Mouse (Mus musculus): ENCODE measurements around the gene Itga10.
"Not testable (repeated sequence)": the region's sequence is repeated elsewhere in the genome, so short reads cannot be mapped to it uniquely, and the experiment has no call there.

Gene Itga10

GRCm38 (mm10) chr3:96683496-96683895 lies 38.1 kb downstream of the Itga10 start:
- no peak for DNase-seq

- no peak for DNase-seq
Measured at GRCm38 (mm10) chr3:96684151-96684821, 38.9 kb downstream of the Itga10 start.

GRCm38 (mm10) chr3:96684822-96685156 lies 39.4 kb downstream of the Itga10 start:
- no peak for DNase-seq

DNA sequence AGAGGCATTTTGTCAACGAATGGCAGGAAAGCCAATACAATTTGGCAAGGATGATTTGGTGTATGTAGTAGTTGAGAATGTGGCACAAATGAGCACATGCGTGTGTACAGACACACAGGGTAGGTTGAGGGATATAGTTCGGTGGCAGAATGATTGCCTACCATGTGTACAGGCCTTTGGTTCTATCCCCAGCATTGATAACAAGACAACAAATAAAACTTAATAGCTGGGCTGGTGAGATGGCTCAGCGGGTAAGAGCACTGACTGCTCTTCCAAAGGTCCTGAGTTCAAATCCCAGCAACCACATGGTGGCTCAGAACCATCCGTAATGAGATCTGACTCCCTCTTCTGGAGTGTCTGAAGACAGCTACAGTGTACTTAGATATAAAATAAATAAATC lies 40.7 kb downstream of the Itga10 start:
- not testable (repeated sequence) for DNase-seq

- DNase-seq = no peak
Measured at GRCm38 (mm10) chr3:96688854-96689253, 43.5 kb downstream of the Itga10 start.

DNA sequence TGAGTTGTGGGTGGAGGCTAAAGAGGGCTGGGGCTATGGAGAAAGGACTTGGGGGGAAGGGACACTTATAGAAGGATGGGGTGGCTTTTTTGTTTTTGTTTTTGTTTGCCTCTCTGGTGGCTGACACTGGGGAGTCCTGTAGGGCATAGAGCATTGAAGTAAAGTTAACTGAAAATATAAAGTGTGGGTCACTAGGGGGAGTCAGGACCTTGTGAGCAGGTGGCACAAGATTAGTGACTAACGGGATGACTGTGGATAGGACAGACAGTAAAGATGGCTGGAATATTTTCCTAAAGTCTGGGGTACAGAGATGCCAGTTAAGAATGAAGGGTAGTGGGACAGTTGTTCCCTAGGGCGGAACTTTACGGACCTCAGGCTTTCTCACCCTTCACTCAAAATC lies 44.9 kb downstream of the Itga10 start:
- no peak for DNase-seq

DNA sequence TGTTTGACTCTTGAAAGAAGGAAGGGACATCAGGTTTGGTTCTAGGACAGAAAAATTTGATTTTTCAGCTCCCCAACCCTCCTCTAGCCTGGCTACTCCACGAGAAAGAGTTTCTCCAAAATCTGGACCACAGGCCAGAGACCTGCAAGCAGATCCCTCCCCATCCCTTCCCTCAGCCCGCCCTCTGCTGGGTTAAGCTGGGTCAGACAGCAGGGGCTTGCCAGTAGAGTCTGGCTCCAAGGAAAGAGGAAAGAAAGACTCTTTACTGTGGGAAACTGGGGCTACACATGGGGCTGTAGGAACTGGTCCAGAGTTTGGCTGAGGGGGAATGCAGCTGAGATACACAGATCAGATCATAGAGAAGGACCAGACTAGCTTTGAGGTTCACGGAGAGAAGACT lies 47.1 kb downstream of the Itga10 start:
- peak; percentile 46 for DNase-seq

GRCm38 (mm10) chr3:96693579-96693978 lies 48.2 kb downstream of the Itga10 start:
- no peak for DNase-seq

DNA sequence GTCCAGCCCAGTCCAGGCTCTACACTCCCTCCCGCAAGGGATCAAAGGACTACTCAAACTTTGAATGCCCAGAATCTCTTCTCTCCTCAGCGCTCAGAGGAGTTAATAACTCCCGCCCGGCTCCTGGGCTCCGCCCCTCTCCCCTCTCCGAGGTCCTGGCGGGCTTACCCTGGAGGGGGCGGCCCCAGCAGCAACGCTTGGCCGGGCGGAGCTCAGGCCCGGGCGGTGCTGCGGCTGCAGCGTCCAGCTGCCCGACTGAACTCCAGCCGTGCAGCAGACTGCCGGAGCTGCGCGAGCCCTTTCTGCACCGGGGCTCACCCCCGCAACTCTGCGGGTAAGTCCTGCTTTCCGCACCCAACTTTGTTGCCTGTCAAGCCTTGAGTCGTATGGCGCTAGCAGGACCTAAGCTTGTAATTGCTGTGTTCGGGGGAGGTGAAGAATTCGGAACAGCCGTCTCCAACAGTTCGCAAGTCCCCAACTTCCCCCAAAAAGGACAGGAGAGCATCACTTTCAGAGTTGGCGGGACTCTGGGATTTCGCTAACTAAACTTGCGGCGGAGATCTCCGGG lies 50.9 kb downstream of the Itga10 start, which contains the start of gene Pias3:
Gene Pias3, plus strand, starts transcription at position 187 of the 568 bp plus-strand sequence.
- peak; percentile 87 for DNase-seq

GRCm38 (mm10) chr3:96696766-96697732 lies 51.7 kb downstream of the Itga10 start:
- peak; percentile 91 for DNase-seq

DNA sequence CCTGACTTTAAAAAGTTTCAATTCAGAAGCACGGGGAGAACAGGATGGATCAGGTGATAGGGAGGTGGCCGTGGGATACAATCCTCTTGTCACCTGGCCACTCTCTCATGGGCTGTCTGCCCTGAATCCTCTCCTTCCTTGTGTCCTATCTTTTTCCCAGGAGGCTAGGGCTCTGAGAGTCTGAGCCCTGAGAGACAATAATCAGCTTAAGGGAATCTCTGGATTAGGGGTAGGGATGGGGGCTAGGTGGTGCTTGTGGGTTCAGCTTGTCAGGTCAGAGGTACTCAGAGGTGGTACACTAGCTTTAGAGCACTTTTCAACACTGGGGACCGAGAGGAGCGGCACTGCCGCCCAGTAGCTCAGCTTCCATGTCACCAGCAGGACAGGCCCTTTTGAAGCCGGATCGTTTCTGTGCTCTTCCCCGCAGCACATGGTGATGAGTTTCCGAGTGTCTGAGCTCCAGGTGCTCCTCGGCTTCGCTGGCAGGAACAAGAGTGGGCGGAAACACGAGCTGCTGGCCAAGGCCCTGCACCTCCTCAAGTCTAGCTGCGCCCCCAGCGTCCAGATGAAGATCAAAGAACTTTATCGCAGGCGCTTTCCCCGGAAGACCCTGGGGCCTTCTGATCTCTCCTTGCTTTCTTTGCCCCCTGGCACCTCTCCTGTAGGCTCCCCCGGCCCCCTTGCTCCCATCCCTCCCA lies 53.8 kb downstream of the Itga10 start:
- no peak for DNase-seq

GRCm38 (mm10) chr3:96700376-96700775 lies 55.0 kb downstream of the Itga10 start:
- peak; percentile 50 for DNase-seq

DNA sequence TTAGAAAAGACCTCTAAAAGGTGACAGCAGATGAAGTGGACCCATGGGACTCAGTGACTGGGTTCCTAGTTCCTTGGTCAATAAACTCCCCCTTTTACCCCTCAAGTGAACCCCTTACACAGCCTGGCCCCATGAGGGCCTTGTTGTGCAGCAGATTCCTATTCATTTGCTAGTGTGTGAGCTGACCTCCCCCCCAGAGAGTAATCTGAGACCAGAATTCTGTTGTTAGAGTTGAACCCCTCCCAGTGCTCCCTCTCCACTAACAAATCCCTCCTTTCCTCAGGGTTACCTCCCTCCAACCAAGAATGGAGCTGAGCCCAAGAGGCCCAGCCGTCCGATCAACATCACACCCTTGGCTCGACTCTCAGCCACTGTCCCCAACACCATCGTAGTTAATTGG lies 55.6 kb downstream of the Itga10 start:
- no peak for DNase-seq

GRCm38 (mm10) chr3:96704778-96705177 lies 59.4 kb downstream of the Itga10 start:
- peak; percentile 28 for DNase-seq

DNA sequence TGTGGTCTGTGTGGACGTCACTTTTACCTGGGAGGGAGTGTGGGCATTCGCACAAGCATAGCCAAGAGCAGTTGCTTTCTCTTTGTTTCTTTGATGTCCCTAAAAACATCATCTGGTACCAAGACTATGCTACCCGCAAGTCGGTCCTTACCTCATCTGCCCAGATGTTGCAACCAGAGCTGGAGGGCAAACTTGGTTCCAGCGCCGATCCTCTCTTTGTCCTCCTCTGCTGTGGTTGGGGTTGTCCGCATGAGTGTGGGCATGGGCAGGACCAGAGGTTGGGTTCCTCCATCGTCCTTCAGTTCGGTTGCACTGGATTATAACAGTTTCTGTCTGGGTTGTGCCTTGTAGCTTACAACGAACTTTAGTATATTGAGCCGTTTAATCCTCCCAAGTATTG lies 60.8 kb downstream of the Itga10 start:
- no peak for DNase-seq

DNA sequence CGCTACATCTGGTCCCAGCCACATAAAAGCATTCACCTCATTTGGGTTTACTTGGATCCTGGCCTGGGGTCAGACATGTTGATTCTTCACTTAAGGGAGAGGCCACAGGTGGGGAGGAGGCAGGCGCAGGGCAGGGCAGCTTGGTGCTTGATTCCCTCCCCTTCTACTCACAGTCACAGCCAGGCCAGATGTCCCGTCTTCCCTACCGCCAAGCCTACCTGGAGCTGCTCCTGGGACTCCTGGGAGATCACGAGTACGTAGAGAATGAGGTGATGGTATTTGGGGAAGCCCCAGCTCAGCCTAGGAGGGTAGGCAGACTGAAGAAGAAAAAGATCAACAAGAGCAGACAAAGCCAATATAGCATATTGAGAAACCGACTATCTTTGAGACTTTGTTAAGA lies 61.6 kb downstream of the Itga10 start:
- DNase-seq = no peak

- DNase-seq = peak; percentile 84
Measured at GRCm38 (mm10) chr3:96707903-96708683, 62.7 kb downstream of the Itga10 start, which contains the start of gene Nudt17. TSS of gene Nudt17 (minus strand) at chr3:96708562.

- no peak for DNase-seq
Measured at GRCm38 (mm10) chr3:96708684-96709064, 63.3 kb downstream of the Itga10 start.
